Mouse (Mus musculus) lung, adult 2 months (tissue): ENCODE data around the gene Maats1.

ENCODE experiments used
- CTCF ChIP-seq: fragments of 200-500 bp; IDR thresholded peaks from 2 replicates; pipeline ENCODE4 v1.5.1; 2011; ENCODE audit warnings: mild to moderate bottlenecking, low read length, control low read depth; ENCODE audit not compliant: insufficient read depth
- POLR2A ChIP-seq: fragments of 200-500 bp; IDR thresholded peaks from 2 replicates; pipeline ENCODE4 v1.6.1; 2011; ENCODE audit warnings: low read depth, mild to moderate bottlenecking, control low read depth, low read length, borderline replicate concordance; ENCODE audit errors: extremely low read depth

- TF ChIP-seq POLR2A: no peak
- TF ChIP-seq CTCF: no peak
These were observed 32.6 kb upstream of the Maats1 start for GRCm38 (mm10) chr16:38374379-38375140.
